Mouse (Mus musculus): Measurements from ENCODE around the gene Gm20481.
"Not testable (repeated sequence)": the region's sequence is repeated elsewhere in the genome, so short reads cannot be mapped to it uniquely, and the experiment has no call there.

DNA sequence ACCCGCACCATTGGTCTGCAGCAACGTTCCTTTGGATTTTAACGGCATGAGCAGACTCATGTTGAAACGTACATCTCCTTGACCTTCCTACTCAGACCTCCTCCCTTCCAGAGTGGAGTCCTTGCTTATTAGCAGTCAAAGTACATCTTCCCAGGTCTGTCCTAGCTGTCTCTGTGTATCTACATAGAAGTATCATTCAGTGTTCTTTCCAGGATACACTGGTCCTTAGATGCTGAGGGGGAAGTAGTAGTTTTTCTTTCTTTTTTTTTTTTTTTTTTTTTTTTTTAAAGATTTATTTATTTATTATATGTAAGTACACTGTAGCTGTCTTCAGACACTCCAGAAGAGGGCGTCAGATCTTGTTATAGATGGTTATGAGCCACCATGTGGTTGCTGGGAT is 36.2 kb downstream of the Gm20481 start:
- not testable (repeated sequence) for TF ChIP-seq CTCF (IDR thresholded peaks at IDR 0.05; ENCODE audit: borderline replicate concordance, control insufficient read depth, extremely low read depth, insufficient read depth, low read length, poor library complexity); POLR2A (IDR thresholded peaks at IDR 0.05; ENCODE audit: control insufficient read depth, extremely low read depth, insufficient read depth, low read length, poor library complexity)

All from thymus, adult 2 months (tissue).